In the genomic region with DNA sequence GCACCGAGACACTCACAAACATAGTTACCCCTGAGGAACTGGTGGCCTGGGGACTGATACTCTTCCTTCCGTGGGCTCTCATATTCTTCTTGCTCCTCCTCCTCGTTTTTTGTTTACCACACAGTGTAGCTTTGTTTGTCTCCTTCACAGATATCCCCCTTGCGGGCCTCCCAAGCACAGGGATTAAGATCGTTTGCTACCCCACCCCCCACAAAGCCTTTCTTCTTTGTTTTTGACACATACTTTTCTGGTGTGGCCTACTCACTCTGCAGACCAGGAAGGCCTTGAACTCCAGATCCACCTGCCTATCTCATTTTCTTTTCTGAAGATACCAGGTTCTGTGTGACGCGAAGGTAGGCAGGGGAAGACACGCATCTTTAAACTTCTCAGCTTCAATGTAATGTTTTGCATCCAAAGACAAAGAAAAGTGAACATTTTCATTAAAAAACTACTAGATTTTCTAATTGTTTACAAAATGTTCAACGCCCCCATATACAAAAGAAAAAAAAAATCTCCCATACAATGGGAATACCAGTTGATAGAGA, we compare ENCODE assay signal across 10 mouse cellular contexts. TPM values are rescaled to one million over a fixed set of nuclear protein-coding genes. Genes with fewer than 3 reads are reported as not detected.
A peak's percentile ranks its signal among the peaks of the same experiment; 100 is the strongest.
DNase-seq lines count a peak whose midpoint lies in the region; ATAC-seq and TF ChIP-seq lines count a peak whose summit lies in the region.
"Had no signal": no experiment of that assay in that cellular context is flagged by ENCODE, and none has a peak within 500 bp of the region (broad histone marks: within the 10 kb centered on the region; RNA-seq: fewer than 3 reads in every experiment).

No protein-coding gene starts in this region.

- no peak for DNase-seq in heart, adult 9 months (ENCODE audit: low spot score in 2 of 2)
- no peak for DNase-seq in CH12.LX (ENCODE audit: extremely low read depth)
- DNase-seq in adrenal gland, adult (ENCODE audit: inconsistent age in 2 of 2, low spot score in 1 of 2): no peak
- DNase-seq in urinary bladder, adult 2 months (ENCODE audit: low spot score): no peak
- DNase-seq in layer of hippocampus, adult 18-20 months (ENCODE audit: low spot score in 2 of 2): no peak

- peaks cover 23% of the 10 kb centered on the region for H3K27me3 ChIP-seq in heart, embryonic 12.5 days (replicated peaks)
- H3K27me3 ChIP-seq in CH12.LX (replicated peaks): no peaks in the 10 kb centered on the region
- peaks cover 27% of the 10 kb centered on the region for H3K27me3 ChIP-seq in forebrain, embryonic 15.5 days
- H3K27me3 ChIP-seq in liver, embryonic 15.5 days: peaks cover 30% of the 10 kb centered on the region

- peak overlapping the region; percentile 96 for H3K4me2 ChIP-seq in heart, embryonic 12.5 days
- peak overlapping the region; percentile 90 for H3K4me2 ChIP-seq in CH12.LX (ENCODE audit: insufficient read depth, low read depth, poor library complexity, severe bottlenecking)
- H3K4me2 ChIP-seq in forebrain, embryonic 15.5 days (replicated peaks): peak overlapping the region; percentile 81
- peak overlapping the region; percentile 95 for H3K4me2 ChIP-seq in liver, embryonic 15.5 days

- peak overlapping the region; percentile 71 for H3K4me3 ChIP-seq in heart, embryonic 12.5 days
- H3K4me3 ChIP-seq in CH12.LX (replicated peaks in 1 of 3; ENCODE audit: low read depth in 2 of 3, low read length in 2 of 3, poor library complexity in 1 of 3): peak overlapping the region; percentile 69 to 88 (median 74)
- peak overlapping the region; percentile 60 for H3K4me3 ChIP-seq in forebrain, embryonic 15.5 days
- peak overlapping the region; percentile 83 for H3K4me3 ChIP-seq in liver, embryonic 15.5 days (replicated peaks)

- no peaks in the 10 kb centered on the region for H3K36me3 ChIP-seq in heart, embryonic 12.5 days
- H3K36me3 ChIP-seq in CH12.LX (replicated peaks in 1 of 2; ENCODE audit: control insufficient read depth in 1 of 2, insufficient read depth in 1 of 2, low read length in 1 of 2): peaks cover 0 to 5% of the 10 kb centered on the region in 2 experiments
- no peaks in the 10 kb centered on the region for H3K36me3 ChIP-seq in forebrain, embryonic 15.5 days
- H3K36me3 ChIP-seq in liver, embryonic 15.5 days (replicated peaks): no peaks in the 10 kb centered on the region

- no peak for TF ChIP-seq EP300 in CH12.LX (IDR thresholded peaks at IDR 0.05; ENCODE audit: low read length)

- TF ChIP-seq POLR2A in CH12.LX (IDR thresholded peaks at IDR 0.05; ENCODE audit: low read depth, low read length): no peak

- no peaks in the 10 kb centered on the region for H3K9me3 ChIP-seq in heart, embryonic 12.5 days (replicated peaks)
- H3K9me3 ChIP-seq in CH12.LX (replicated peaks; ENCODE audit: low read length): no peaks in the 10 kb centered on the region
- no peaks in the 10 kb centered on the region for H3K9me3 ChIP-seq in forebrain, embryonic 15.5 days
- no peaks in the 10 kb centered on the region for H3K9me3 ChIP-seq in liver, embryonic 15.5 days (replicated peaks)

- H3K4me1 ChIP-seq in heart, embryonic 12.5 days (replicated peaks): peaks cover 9% of the 10 kb centered on the region
- peaks cover 0 to 14% of the 10 kb centered on the region in 2 experiments; a peak in 2 of 4 replicates for H3K4me1 ChIP-seq in CH12.LX (ENCODE audit: control insufficient read depth in 1 of 2, insufficient read depth in 2 of 2)
- peaks cover 7% of the 10 kb centered on the region; the same call in 1 of the 2 replicates for H3K4me1 ChIP-seq in forebrain, embryonic 15.5 days
- H3K4me1 ChIP-seq in liver, embryonic 15.5 days (replicated peaks): peaks cover 45% of the 10 kb centered on the region

- no peak for ATAC-seq in heart, embryonic 12.5 days (ENCODE audit: insufficient number of reproducible peaks, low FRiP score)
- no peak for ATAC-seq in forebrain, embryonic 15.5 days (replicated peaks)
- no peak for ATAC-seq in liver, embryonic 15.5 days (ENCODE audit: insufficient read depth)

- no peak for TF ChIP-seq RAD21 in CH12.LX (IDR thresholded peaks at IDR 0.05; ENCODE audit: low read depth, low read length)

- H3K79me2 ChIP-seq in CH12.LX (replicated peaks; ENCODE audit: control insufficient read depth, extremely low read depth, insufficient read depth, poor library complexity, severe bottlenecking): no peaks in the 10 kb centered on the region

- dilution Hi-C loops in CH12.LX (cut with MboI; ENCODE audit: extremely low pct_ligation_motif_present, extremely low pct_unique_long_range_greater_than_20kb, low sequenced_read_pairs): no loop called here

- peak overlapping the region; percentile 90 for H3K9ac ChIP-seq in heart, embryonic 12.5 days
- H3K9ac ChIP-seq in CH12.LX (ENCODE audit: insufficient read depth, low read depth): peak overlapping the region; percentile 92
- H3K9ac ChIP-seq in forebrain, embryonic 15.5 days (replicated peaks): peak overlapping the region; percentile 76; the same call in 1 of the 2 replicates
- H3K9ac ChIP-seq in liver, embryonic 15.5 days: peak overlapping the region; percentile 86

- in situ Hi-C loops in CH12.LX (cut with MboI; ENCODE audit: low pct_ligation_motif_present, low pct_unique_long_range_greater_than_20kb, low sequenced_read_pairs): loop anchor here (5.0 to 10.0 kb wide), 2 partner anchors 79 to 131 kb away; no protein-coding TSS in a partner anchor

- WGBS in heart, embryonic 12.5 days: 57% methylated on average over 9 of the region's 9 CpGs
- WGBS in forebrain, embryonic 15.5 days: 30% methylated on average over 9 of the region's 9 CpGs
- WGBS in liver, embryonic 15.5 days (ENCODE audit: insufficient replicate concordance): 41% methylated on average over 9 of the region's 9 CpGs

- no peak overlapping the region for H3K27ac ChIP-seq in heart, embryonic 12.5 days (ENCODE audit: poor library complexity, severe bottlenecking)
- H3K27ac ChIP-seq in CH12.LX (ENCODE audit: insufficient read depth, low read depth): no peak overlapping the region
- 0 out of 2 replicates have a peak overlapping the region, but pooled peaks have one; percentile 84 for H3K27ac ChIP-seq in forebrain, embryonic 15.5 days (replicated peaks)
- H3K27ac ChIP-seq in liver, embryonic 15.5 days (replicated peaks): no peak overlapping the region

- TF ChIP-seq CTCF in CH12.LX (conservative IDR thresholded peaks at IDR 0.05 in 1 of 2, IDR thresholded peaks at IDR 0.05 in 1 of 2; ENCODE audit: low read depth in 2 of 2, low read length in 2 of 2): no peak

TF ChIP-seq in CH12.LX, 34 proteins besides CTCF, POLR2A, EP300 and RAD21:
- TF ChIP-seq SIN3A (IDR thresholded peaks at IDR 0.05; ENCODE audit: low read length) (0 out of 2 replicates have a peak, but pooled peaks have one; percentile 5), CHD2 (IDR thresholded peaks at IDR 0.05; ENCODE audit: low read length) (no peak; the same call in 1 of the 2 replicates), TCF12 (IDR thresholded peaks at IDR 0.05; ENCODE audit: low read depth, low read length) (no peak), USF1 (IDR thresholded peaks at IDR 0.05; ENCODE audit: low read depth, low read length) (no peak)
TF ChIP-seq in CH12.LX: peak in this region for 1.

RNA-seq across cellular contexts. Expression of a gene that starts 38.5 kb away (rescaled TPM):
- polyA plus RNA-seq in heart, embryonic 12.5 days (2016; fragmentation: Nextera tagmentation; extraction: Ambion mirVana): 0.72 and 0.87 TPM in 2 replicates
- total RNA-seq in CH12.LX (2012; rRNA removed) (0.13 TPM in 1 of 2 replicates, not detected in the other), CH12.LX (2014; rRNA removed) (not detected in 2 replicates)
- polyA plus RNA-seq in CH12.LX (2012; ENCODE audit: insufficient read length, low read depth): not detected in 2 replicates
- polyA plus RNA-seq in forebrain, embryonic 15.5 days (2015; fragmentation: Nextera tagmentation; extraction: Ambion mirVana): not detected in 2 replicates
- polyA plus RNA-seq in liver, embryonic 15.5 days (2015; fragmentation: Nextera tagmentation; extraction: Ambion mirVana): not detected in 2 replicates
- polyA plus RNA-seq in urinary bladder, adult 2 months (2012; rRNA removed): 0.15 and 0.29 TPM in 2 replicates
- total RNA-seq in layer of hippocampus, adult 18-20 months (2021): not detected
- total RNA-seq: left cerebral cortex, adult 18-20 months had no signal
- polyA plus RNA-seq: CD4-positive, CD25-positive, alpha-beta regulatory T cell, adult 4 months had no signal
